Mouse (Mus musculus) testis, adult 2 months (tissue): Measurements from ENCODE around the gene Apbb1. TPM values are rescaled to one million over a fixed set of nuclear protein-coding genes. Genes with fewer than 3 reads are reported as not detected.

Source experiments
- H3K27ac ChIP-seq: fragments of 200-500 bp; 2 replicates; pipeline ENCODE4 v1.5.1; 2012; ENCODE audit warnings: low read depth, low read length; ENCODE audit not compliant: control insufficient read depth, insufficient read depth
- H3K27me3 ChIP-seq: fragments of 200-500 bp; 2 replicates; pipeline ENCODE4 v1.6.1; 2012; ENCODE audit warnings: mild to moderate bottlenecking, low read length, moderate library complexity; ENCODE audit not compliant: control insufficient read depth, insufficient read depth
- H3K36me3 ChIP-seq: fragments of 200-500 bp; 2 replicates; pipeline ENCODE4 v1.6.1; 2012; ENCODE audit warnings: mild to moderate bottlenecking, low read length; ENCODE audit not compliant: control insufficient read depth, insufficient read depth
- H3K4me1 ChIP-seq: fragments of 200-500 bp; 2 replicates; pipeline ENCODE4 v1.6.1; 2012; ENCODE audit warnings: low read length; ENCODE audit not compliant: control insufficient read depth, insufficient read depth
- H3K4me3 ChIP-seq: fragments of 200-500 bp; 2 replicates; pipeline ENCODE4 v1.5.1; 2012; ENCODE audit warnings: low read depth, mild to moderate bottlenecking, low read length, moderate library complexity, mixed read lengths; ENCODE audit not compliant: control insufficient read depth
- CTCF ChIP-seq: fragments of 200-500 bp; IDR thresholded peaks from 2 replicates; pipeline ENCODE4 v1.5.1; 2012; ENCODE audit warnings: low read depth, mild to moderate bottlenecking, inconsistent platforms, low read length, moderate library complexity; ENCODE audit not compliant: control insufficient read depth, insufficient read depth, insufficient replicate concordance
- POLR2A ChIP-seq: fragments of 200-500 bp; IDR thresholded peaks from 2 replicates; pipeline ENCODE4 v1.6.1; 2012; ENCODE audit warnings: low read depth, mild to moderate bottlenecking, inconsistent platforms, low read length, moderate library complexity; ENCODE audit not compliant: control insufficient read depth
- polyA plus RNA-seq: library from polyadenylated mRNA; depleted of rRNA; stranded (reverse); fragments of >200 nt; gene quantifications from 2 replicates; pipeline ENCODE4 v1.2.3, GENCODE M21; 2012

The Apbb1 gene
- polyA plus RNA-seq, 1 experiment = 33.9 TPM

DNA sequence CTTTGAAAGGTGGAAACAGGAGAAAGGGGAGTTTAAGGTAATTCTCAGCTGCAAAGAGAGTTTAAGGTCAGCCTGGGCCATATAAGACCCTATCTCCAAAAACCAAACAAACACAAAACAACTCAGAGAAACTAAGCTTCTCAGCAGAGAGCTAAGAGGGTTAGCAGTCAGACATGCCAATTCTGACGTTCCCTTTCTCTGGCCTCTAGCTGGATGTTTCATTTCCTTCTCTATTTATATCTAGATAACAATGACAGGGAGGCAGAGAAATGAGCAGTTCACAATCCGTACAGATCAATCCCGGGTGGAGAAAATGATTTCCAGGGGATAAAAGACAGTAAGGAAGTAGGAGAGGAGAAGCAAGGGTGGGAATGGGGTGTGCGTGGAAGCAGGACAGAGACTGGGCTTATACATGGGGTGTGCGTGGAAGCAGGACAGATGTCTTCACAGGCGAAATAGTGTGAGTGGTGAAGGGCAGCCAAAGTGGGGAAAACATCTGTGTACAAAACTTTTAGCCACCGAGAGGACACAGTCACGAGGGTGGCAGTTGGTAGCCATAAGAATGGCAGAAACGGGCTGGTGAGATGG lies 7.0 kb upstream of the Apbb1 start:
- TF ChIP-seq CTCF (no peak), POLR2A (no peak)
- no peaks in the 10 kb centered on the region for H3K4me1 ChIP-seq
- no peaks in the 10 kb centered on the region for H3K27me3 ChIP-seq
- no peak overlapping the region for H3K4me3 ChIP-seq
- no peaks in the 10 kb centered on the region for H3K36me3 ChIP-seq
- H3K27ac ChIP-seq = no peak overlapping the region

DNA sequence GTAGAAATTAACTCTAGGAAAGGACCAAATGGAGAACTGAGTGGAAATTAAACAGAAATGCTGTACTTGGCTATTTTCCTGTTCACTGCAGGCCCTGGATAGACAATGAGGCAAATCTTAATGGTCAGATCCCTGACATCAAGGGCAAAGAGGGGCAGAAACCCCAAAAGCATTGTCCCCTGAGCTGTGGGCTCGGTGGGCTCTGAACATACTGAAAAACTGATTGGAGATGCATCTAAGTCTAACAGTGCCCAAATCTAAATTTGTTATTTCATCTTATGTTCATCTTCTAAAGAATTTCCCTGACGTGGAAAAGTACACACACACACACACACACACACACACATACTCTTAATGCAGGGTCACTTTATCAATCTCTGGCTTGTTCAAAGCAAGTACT lies 506 bp upstream of the Apbb1 start:
- no peak overlapping the region for H3K27ac ChIP-seq
- TF ChIP-seq CTCF (no peak), POLR2A (no peak)
- no peaks in the 10 kb centered on the region for H3K36me3 ChIP-seq
- no peaks in the 10 kb centered on the region for H3K27me3 ChIP-seq
- H3K4me3 ChIP-seq = no peak overlapping the region
- H3K4me1 ChIP-seq = peaks cover 3% of the 10 kb centered on the region

DNA sequence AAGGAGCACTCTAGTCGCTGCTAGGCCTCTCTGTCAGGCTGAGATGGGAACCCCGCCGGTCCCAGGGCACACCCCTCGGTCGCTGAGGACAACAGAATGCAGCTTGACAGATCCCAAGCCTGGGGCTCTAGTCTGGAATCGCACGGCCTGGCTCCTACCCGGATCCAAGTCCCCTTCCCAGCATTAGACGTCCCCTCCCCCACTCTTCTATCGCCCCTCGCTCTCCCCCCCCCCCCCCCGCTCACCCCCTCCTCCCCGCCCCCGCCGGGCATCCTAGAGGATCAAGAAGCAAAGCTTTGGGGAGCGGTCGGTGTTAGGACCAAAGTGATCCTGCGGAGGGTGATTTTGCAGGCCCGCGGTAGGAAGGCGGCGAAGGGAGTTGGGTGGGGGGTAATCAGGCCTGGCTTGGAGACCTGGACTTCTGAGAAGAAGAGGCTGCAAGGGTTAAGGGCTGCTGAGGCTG lies 795 bp downstream of the Apbb1 start:
- Histone ChIP-seq H3K4me3 (peak overlapping the region; percentile 93), H3K27me3 (no peaks in the 10 kb centered on the region), H3K4me1 (peaks cover 3% of the 10 kb centered on the region), H3K36me3 (no peaks in the 10 kb centered on the region), H3K27ac (no peak overlapping the region)
- TF ChIP-seq POLR2A = no peak
- TF ChIP-seq CTCF = no peak

DNA sequence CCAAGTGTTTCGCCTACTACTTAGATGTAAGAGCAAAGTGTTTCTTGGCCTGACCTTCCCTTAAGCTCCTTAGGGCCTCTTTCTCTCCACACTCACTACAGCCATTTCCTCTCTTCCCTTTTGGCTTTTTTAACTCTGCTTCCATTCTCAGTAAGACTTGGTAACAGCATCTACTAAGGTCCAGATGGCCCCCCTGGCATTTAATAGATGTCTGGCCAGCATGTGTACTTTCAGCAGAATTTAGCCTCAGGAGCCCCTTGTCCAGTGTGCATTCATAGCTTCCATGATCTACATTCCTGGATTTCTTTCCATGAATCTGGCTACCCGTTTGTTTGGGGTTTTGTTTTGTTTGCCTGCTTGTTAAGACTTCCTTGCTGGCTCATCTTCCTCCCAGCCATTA lies 3.0 kb downstream of the Apbb1 start:
- Histone ChIP-seq H3K4me3 (no peak overlapping the region), H3K27me3 (no peaks in the 10 kb centered on the region), H3K4me1 (peaks cover 3% of the 10 kb centered on the region), H3K36me3 (no peaks in the 10 kb centered on the region), H3K27ac (no peak overlapping the region)
- TF ChIP-seq CTCF (no peak), POLR2A (no peak)

DNA sequence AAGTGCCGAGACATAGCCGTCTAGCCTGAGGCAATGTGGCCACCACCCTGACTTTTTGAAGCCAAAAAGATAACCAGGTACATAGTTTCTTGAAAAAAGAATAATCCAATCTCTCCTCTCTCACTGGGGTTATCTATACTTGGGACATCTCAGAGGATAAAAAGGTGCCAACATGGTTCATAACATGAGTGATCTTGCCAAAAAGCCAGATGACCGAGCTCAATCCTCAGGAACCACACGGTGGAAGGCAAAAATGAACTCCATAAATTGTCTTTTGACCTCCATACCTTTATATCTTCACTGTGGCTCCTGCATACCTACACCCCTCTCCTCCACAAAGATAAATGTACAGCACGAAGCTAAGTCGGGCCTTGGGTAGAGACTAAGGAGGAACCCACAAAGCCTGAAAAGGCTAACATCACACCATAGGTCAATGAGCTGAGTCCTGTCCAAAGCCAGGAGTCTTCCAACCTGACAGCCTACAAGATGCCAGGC lies 4.0 kb downstream of the Apbb1 start:
- TF ChIP-seq CTCF = no peak
- no peak for TF ChIP-seq POLR2A
- no peaks in the 10 kb centered on the region for H3K27me3 ChIP-seq
- no peak overlapping the region for H3K4me3 ChIP-seq
- peaks cover 3% of the 10 kb centered on the region for H3K4me1 ChIP-seq
- H3K27ac ChIP-seq = no peak overlapping the region
- H3K36me3 ChIP-seq = no peaks in the 10 kb centered on the region

DNA sequence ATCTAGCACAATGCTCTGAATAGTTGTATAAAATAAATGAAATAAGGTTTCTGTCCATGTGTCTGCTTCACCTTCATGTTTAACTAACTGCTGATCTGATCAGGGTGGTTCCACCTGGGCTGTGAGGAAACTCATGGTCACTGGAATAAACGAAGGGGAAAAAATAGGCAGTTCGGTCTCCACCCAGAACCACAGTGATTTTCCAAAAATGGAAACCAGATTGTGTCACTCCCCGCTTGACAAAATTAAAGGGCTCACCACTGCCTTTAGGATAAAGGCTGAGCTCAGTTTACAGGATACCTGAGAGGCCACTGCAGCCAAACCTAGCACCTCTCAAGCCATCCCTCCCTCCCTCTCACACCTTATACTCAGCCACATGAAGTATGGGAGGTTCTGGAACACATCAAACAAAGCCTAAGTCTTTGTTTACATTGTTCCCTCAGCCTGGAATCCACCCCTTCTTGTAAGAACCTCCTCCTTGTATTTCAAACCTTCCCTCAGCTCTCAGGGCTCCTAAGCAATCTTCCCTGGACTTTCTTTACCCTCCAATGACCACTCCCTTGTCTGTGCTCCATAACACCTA lies 5.2 kb downstream of the Apbb1 start:
- Histone ChIP-seq H3K4me1 (peaks cover under 1% of the 10 kb centered on the region), H3K27me3 (no peaks in the 10 kb centered on the region), H3K36me3 (no peaks in the 10 kb centered on the region), H3K4me3 (no peak overlapping the region), H3K27ac (no peak overlapping the region)
- no peak for TF ChIP-seq POLR2A

DNA sequence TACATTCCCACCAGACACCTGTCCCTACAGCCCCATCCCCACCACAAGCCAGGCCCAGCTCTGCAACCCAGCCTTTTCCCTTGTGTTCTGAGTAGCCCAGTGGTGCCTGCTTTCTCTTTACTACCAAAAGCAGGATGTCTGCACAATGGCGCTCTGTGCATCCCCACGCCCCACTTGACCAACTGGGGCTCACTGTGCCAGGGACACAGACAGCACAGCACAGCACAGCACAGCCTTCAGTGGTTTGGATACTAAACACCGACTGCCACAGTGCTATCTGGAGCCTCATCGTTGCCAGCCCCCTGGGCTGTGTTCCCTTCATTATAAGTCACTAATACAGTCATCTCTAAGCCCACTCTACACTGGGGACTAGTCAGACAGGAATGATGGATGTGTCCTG lies 6.9 kb downstream of the Apbb1 start:
- Histone ChIP-seq H3K4me3 (no peak overlapping the region), H3K4me1 (no peaks in the 10 kb centered on the region), H3K27me3 (no peaks in the 10 kb centered on the region), H3K36me3 (no peaks in the 10 kb centered on the region), H3K27ac (no peak overlapping the region)
- TF ChIP-seq POLR2A (no peak), CTCF (no peak)
